Mouse (Mus musculus) small intestine, adult 2 months (tissue): Measurements from ENCODE around the gene Dpp9.

Experiments used
- CTCF ChIP-seq: fragments of 200-500 bp; IDR thresholded peaks from 2 replicates; pipeline ENCODE4 v1.5.1; 2012; ENCODE audit warnings: low read depth, mild to moderate bottlenecking, control low read depth, inconsistent platforms, low read length, moderate library complexity, mixed read lengths; ENCODE audit not compliant: insufficient replicate concordance, insufficient read length; ENCODE audit errors: extremely low read depth
- POLR2A ChIP-seq: fragments of 200-500 bp; IDR thresholded peaks from 2 replicates; pipeline ENCODE4 v1.6.1; 2012; ENCODE audit warnings: low read depth, mild to moderate bottlenecking, control low read depth, inconsistent platforms, low read length, moderate library complexity

GRCm38 (mm10) chr17:56218377-56219191 lies at the start of gene Dpp9:
- TF ChIP-seq CTCF (no peak), POLR2A (no peak)
